Mouse (Mus musculus) bone marrow macrophage, adult 2 months (primary cell): ENCODE data around the gene Tekt5.

Source experiments
- CTCF ChIP-seq: IDR thresholded peaks from 2 replicates; pipeline ENCODE4 v1.5.1; 2012; ENCODE audit warnings: low read depth, mild to moderate bottlenecking, low read length, moderate library complexity
- POLR2A ChIP-seq: IDR thresholded peaks from 2 replicates; pipeline ENCODE4 v1.6.1; 2012; ENCODE audit warnings: mild to moderate bottlenecking, low read depth, low read length, borderline replicate concordance

DNA sequence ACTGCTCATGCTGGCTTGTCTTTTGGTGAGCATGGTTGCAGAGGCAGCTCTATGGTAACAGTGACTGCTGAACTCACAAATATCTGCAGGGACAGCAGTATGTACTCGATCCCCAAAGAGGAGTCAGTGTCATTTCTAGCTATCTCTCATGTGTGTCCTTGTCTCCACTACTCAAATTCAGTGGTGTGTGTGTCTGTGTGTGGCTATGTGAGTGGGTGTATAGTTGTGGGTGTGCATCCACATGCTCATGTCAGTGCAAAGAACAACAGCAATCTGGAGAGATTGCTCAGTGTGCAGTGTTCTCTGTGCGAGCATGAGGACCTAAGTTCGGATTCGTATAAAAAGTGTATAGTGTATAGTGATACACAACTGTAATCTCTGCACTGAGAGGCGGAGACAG lies 56.7 kb downstream of the Tekt5 start:
- no peak for TF ChIP-seq POLR2A
- no peak for TF ChIP-seq CTCF
